Comparison of ENCODE assay signal across 40 mouse cellular contexts in genomic region chr6:120081516-120081915, GRCm38 (mm10). TPM values are rescaled to one million over a fixed set of nuclear protein-coding genes. Genes with fewer than 3 reads are reported as not detected.
DNase-seq lines count a peak whose midpoint lies in the region; ATAC-seq and TF ChIP-seq lines count a peak whose summit lies in the region.
"Had no signal": no experiment of that assay in that cellular context is flagged by ENCODE, and none has a peak within 500 bp of the region (broad histone marks: within the 10 kb centered on the region; RNA-seq: fewer than 3 reads in every experiment).

No protein-coding gene starts in this region.

- H3K4me1 ChIP-seq in CH12.LX (ENCODE audit: control insufficient read depth in 1 of 2, insufficient read depth in 2 of 2): peaks cover 33 to 62% of the 10 kb centered on the region in 2 experiments
- no peaks in the 10 kb centered on the region for H3K4me1 ChIP-seq in liver, embryonic 11.5 days (replicated peaks; ENCODE audit: control insufficient read depth, insufficient read depth, low read length)
- no peaks in the 10 kb centered on the region for H3K4me1 ChIP-seq in lung, postnatal 0 days (ENCODE audit: insufficient read depth, low read depth, low read length)
- H3K4me1 ChIP-seq: forebrain, embryonic 10.5 days; forebrain, embryonic 15.5 days; hindbrain, embryonic 10.5 days; lung, embryonic 15.5 days; midbrain, embryonic 12.5 days; neural tube, embryonic 13.5 days had no signal

- no peaks in the 10 kb centered on the region for H3K9me3 ChIP-seq in CH12.LX (replicated peaks; ENCODE audit: low read length)
- no peaks in the 10 kb centered on the region for H3K9me3 ChIP-seq in liver, embryonic 11.5 days (ENCODE audit: control insufficient read depth, low read length)
- no peaks in the 10 kb centered on the region for H3K9me3 ChIP-seq in lung, postnatal 0 days (ENCODE audit: low read length)
- H3K9me3 ChIP-seq: embryonic facial prominence, embryonic 13.5 days; forebrain, embryonic 10.5 days; forebrain, embryonic 15.5 days; G1E; hindbrain, embryonic 10.5 days; liver, embryonic 15.5 days; lung, embryonic 15.5 days; midbrain, embryonic 12.5 days; neural tube, embryonic 13.5 days had no signal

- TF ChIP-seq CTCF in CH12.LX (conservative IDR thresholded peaks at IDR 0.05 in 1 of 2, IDR thresholded peaks at IDR 0.05 in 1 of 2; ENCODE audit: low read depth in 2 of 2, low read length in 2 of 2): no peak
- TF ChIP-seq CTCF in lung, postnatal 0 days (IDR thresholded peaks at IDR 0.05): no peak

- no peak overlapping the region for H3K9ac ChIP-seq in CH12.LX (ENCODE audit: insufficient read depth, low read depth)
- H3K9ac ChIP-seq in liver, embryonic 11.5 days (ENCODE audit: low read depth, low read length): no peak overlapping the region
- no peak overlapping the region for H3K9ac ChIP-seq in lung, postnatal 0 days (replicated peaks; ENCODE audit: low read depth)
- H3K9ac ChIP-seq: embryonic facial prominence, embryonic 13.5 days; forebrain, embryonic 15.5 days; liver, embryonic 15.5 days; lung, embryonic 15.5 days; midbrain, embryonic 12.5 days; neural tube, embryonic 13.5 days had no signal

- no peak for TF ChIP-seq POLR2A in CH12.LX (IDR thresholded peaks at IDR 0.05; ENCODE audit: low read depth, low read length)

- TF ChIP-seq EP300 in CH12.LX (IDR thresholded peaks at IDR 0.05; ENCODE audit: low read length): no peak
- TF ChIP-seq EP300 in lung, postnatal 0 days (IDR thresholded peaks at IDR 0.05): no peak

- H3K79me2 ChIP-seq in CH12.LX (replicated peaks; ENCODE audit: control insufficient read depth, extremely low read depth, insufficient read depth, poor library complexity, severe bottlenecking): no peaks in the 10 kb centered on the region

- in situ Hi-C loops in CH12.LX (cut with MboI; ENCODE audit: low pct_ligation_motif_present, low pct_unique_long_range_greater_than_20kb, low sequenced_read_pairs): no loop called here

- H3K27me3 ChIP-seq in CH12.LX (replicated peaks): no peaks in the 10 kb centered on the region
- no peaks in the 10 kb centered on the region for H3K27me3 ChIP-seq in liver, embryonic 11.5 days (replicated peaks; ENCODE audit: control insufficient read depth, insufficient read depth, low read length)
- H3K27me3 ChIP-seq in lung, postnatal 0 days (replicated peaks; ENCODE audit: insufficient read depth, low read length): no peaks in the 10 kb centered on the region
- H3K27me3 ChIP-seq: embryonic facial prominence, embryonic 13.5 days; forebrain, embryonic 15.5 days; liver, embryonic 15.5 days; lung, embryonic 15.5 days; midbrain, embryonic 12.5 days; neural tube, embryonic 13.5 days had no signal

- peak overlapping the region; percentile 77; the same call in 1 of the 2 replicates for H3K27ac ChIP-seq in CH12.LX (ENCODE audit: insufficient read depth, low read depth)
- H3K27ac ChIP-seq in liver, embryonic 11.5 days (ENCODE audit: low read depth, low read length): no peak overlapping the region
- H3K27ac ChIP-seq in lung, postnatal 0 days (ENCODE audit: low read length): no peak overlapping the region
- H3K27ac ChIP-seq: embryonic facial prominence, embryonic 13.5 days; forebrain, embryonic 10.5 days; forebrain, embryonic 15.5 days; hindbrain, embryonic 10.5 days; liver, embryonic 15.5 days; lung, embryonic 15.5 days; midbrain, embryonic 12.5 days; neural tube, embryonic 13.5 days had no signal

- no peaks in the 10 kb centered on the region for H3K36me3 ChIP-seq in CH12.LX (replicated peaks in 1 of 2; ENCODE audit: control insufficient read depth in 1 of 2, insufficient read depth in 1 of 2, low read length in 1 of 2)
- no peaks in the 10 kb centered on the region for H3K36me3 ChIP-seq in liver, embryonic 11.5 days (ENCODE audit: control insufficient read depth, insufficient read depth, low read length)
- no peaks in the 10 kb centered on the region for H3K36me3 ChIP-seq in lung, postnatal 0 days (ENCODE audit: insufficient read depth, low read length)
- H3K36me3 ChIP-seq: embryonic facial prominence, embryonic 13.5 days; forebrain, embryonic 10.5 days; forebrain, embryonic 15.5 days; G1E; hindbrain, embryonic 10.5 days; liver, embryonic 15.5 days; lung, embryonic 15.5 days; midbrain, embryonic 12.5 days; neural tube, embryonic 13.5 days had no signal

- 70% methylated on average over 4 of the region's 4 CpGs for WGBS in liver, embryonic 11.5 days
- 73% methylated on average over 4 of the region's 4 CpGs for WGBS in lung, postnatal 0 days

- peak; percentile 28 for DNase-seq in 416B (ENCODE audit: low read depth)
- no peak for DNase-seq in CH12.LX (ENCODE audit: extremely low read depth)
- peak; percentile 49 for DNase-seq in thymus, postnatal 10 days (ENCODE audit: low spot score in 2 of 2)
- DNase-seq in heart, adult 11 months: no peak
- no peak for DNase-seq in liver, embryonic 11.5 days (ENCODE audit: low spot score)
- DNase-seq in spleen, postnatal 14 days (ENCODE audit: low spot score in 2 of 2): no peak
- DNase-seq in lung, postnatal 0 days (ENCODE audit: low spot score): no peak
- DNase-seq: adrenal gland, postnatal 36 days; cerebellum, adult 8-10 months; cerebellum, postnatal 36 days; gastrocnemius, postnatal 36 days; heart, postnatal 14 days; kidney, adult 8-10 months; kidney, postnatal 10 days; liver; lung, postnatal 36 days; right cerebral cortex, postnatal 4 days had no signal

- dilution Hi-C loops in CH12.LX (cut with MboI; ENCODE audit: extremely low pct_ligation_motif_present, extremely low pct_unique_long_range_greater_than_20kb, low sequenced_read_pairs): no loop called here

- no peak for TF ChIP-seq RAD21 in CH12.LX (IDR thresholded peaks at IDR 0.05; ENCODE audit: low read depth, low read length)

- no peak overlapping the region for H3K4me3 ChIP-seq in CH12.LX (replicated peaks in 1 of 3; ENCODE audit: low read depth in 2 of 3, low read length in 2 of 3, poor library complexity in 1 of 3)
- no peak overlapping the region for H3K4me3 ChIP-seq in liver, embryonic 11.5 days (ENCODE audit: low read depth, low read length)
- no peak overlapping the region for H3K4me3 ChIP-seq in lung, postnatal 0 days (ENCODE audit: low read depth, low read length)
- H3K4me3 ChIP-seq: embryonic facial prominence, embryonic 13.5 days; forebrain, embryonic 10.5 days; forebrain, embryonic 15.5 days; hindbrain, embryonic 10.5 days; liver, embryonic 15.5 days; lung, embryonic 15.5 days; midbrain, embryonic 12.5 days; myocyte; neural tube, embryonic 13.5 days had no signal

- peak; percentile 39 for ATAC-seq in inflammation-experienced regulatory T-cells, adult 6 months
- ATAC-seq in liver, embryonic 11.5 days (replicated peaks; ENCODE audit: low FRiP score): no peak
- ATAC-seq in lung, postnatal 0 days: no peak
- ATAC-seq: forebrain, embryonic 15.5 days; hindbrain, embryonic 16.5 days; intestine, embryonic 16.5 days had no signal

- H3K4me2 ChIP-seq in CH12.LX (ENCODE audit: insufficient read depth, low read depth, poor library complexity, severe bottlenecking): no peak overlapping the region
- no peak overlapping the region for H3K4me2 ChIP-seq in liver, embryonic 11.5 days
- no peak overlapping the region for H3K4me2 ChIP-seq in lung, postnatal 0 days (replicated peaks; ENCODE audit: low read depth, low read length)
- H3K4me2 ChIP-seq: embryonic facial prominence, embryonic 13.5 days; forebrain, embryonic 15.5 days; liver, embryonic 15.5 days; lung, embryonic 15.5 days; midbrain, embryonic 12.5 days; neural tube, embryonic 13.5 days had no signal

TF ChIP-seq in CH12.LX, 34 proteins besides CTCF, POLR2A, EP300 and RAD21:
- TF ChIP-seq POLR2AphosphoS2 (IDR thresholded peaks at IDR 0.05; ENCODE audit: low read depth, low read length) (no peak), ZKSCAN1 (IDR thresholded peaks at IDR 0.05; ENCODE audit: borderline replicate concordance, low read depth, low read length) (no peak), ZNF384 (IDR thresholded peaks at IDR 0.05; ENCODE audit: low read depth, low read length) (no peak), JUN (IDR thresholded peaks at IDR 0.05; ENCODE audit: insufficient read depth, low read depth, low read length) (no peak), USF1 (IDR thresholded peaks at IDR 0.05; ENCODE audit: low read depth, low read length) (no peak), GABPA (IDR thresholded peaks at IDR 0.05; ENCODE audit: insufficient replicate concordance, low read depth, low read length) (no peak), ZMIZ1 (IDR thresholded peaks at IDR 0.05; ENCODE audit: low read depth, low read length) (no peak), MAFK (IDR thresholded peaks at IDR 0.05; ENCODE audit: insufficient replicate concordance, low read length) (no peak), NRF1 (IDR thresholded peaks at IDR 0.05; ENCODE audit: low read depth, low read length) (no peak), MAZ (IDR thresholded peaks at IDR 0.05; ENCODE audit: low read depth, low read length) (no peak), SIN3A (IDR thresholded peaks at IDR 0.05; ENCODE audit: low read length) (no peak), USF2 (conservative IDR thresholded peaks at IDR 0.05; ENCODE audit: low read depth, low read length) (no peak), RCOR1 (conservative IDR thresholded peaks at IDR 0.05; ENCODE audit: low read depth, low read length) (no peak), E2F4 (IDR thresholded peaks at IDR 0.05; ENCODE audit: insufficient replicate concordance, low read depth, low read length) (no peak)

RNA-seq across cellular contexts. Expression of gene Ninj2, which starts 11.6 kb away (rescaled TPM):
- 4.6 and 6.5 TPM in 2 replicates for total RNA-seq in CH12.LX (2012; rRNA removed)
- total RNA-seq in CH12.LX (2014; rRNA removed): not detected in 2 replicates
- polyA plus RNA-seq in CH12.LX (2012; ENCODE audit: insufficient read length, low read depth): 0.97 and 1.1 TPM in 2 replicates
- polyA plus RNA-seq in inflammation-experienced regulatory T-cells, adult 6 months (2017; shearing (Covaris generic)): 1 to 10 TPM; 1.4 to 6.8 (median 2.4) TPM
- not detected in 2 replicates for polyA plus RNA-seq in liver, embryonic 11.5 days (2014; fragmentation: Nextera tagmentation; extraction: Ambion mirVana)
- polyA plus RNA-seq in lung, postnatal 0 days (2015; fragmentation: Nextera tagmentation; extraction: Ambion mirVana): 0.23 and 0.44 TPM in 2 replicates
- total RNA-seq: adrenal gland, adult 18-20 months; adrenal gland, postnatal 36 days; G1E; gastrocnemius, adult 18-20 months; gastrocnemius, postnatal 36 days; heart, adult 8-10 months; heart, postnatal 14 days; megakaryocyte, adult 5-6 weeks; midbrain, postnatal 0 days had no signal
- polyA plus RNA-seq: brain, embryonic 14.5 days; embryonic facial prominence, embryonic 13.5 days; forebrain, embryonic 10.5 days; forebrain, embryonic 15.5 days; G1E; heart, embryonic 14.5 days; hindbrain, embryonic 10.5 days; hindbrain, embryonic 16.5 days; large intestine, adult 2 months; limb, embryonic 11.5 days; midbrain, embryonic 12.5 days; midbrain, postnatal 0 days; neural tube, embryonic 13.5 days; stomach, embryonic 14.5 days had no signal

RNA-seq across cellular contexts. Expression of gene Wnk1, which starts 43.0 kb away (rescaled TPM):
- total RNA-seq in CH12.LX (2012; rRNA removed) (113 and 125 TPM in 2 replicates), CH12.LX (2014; rRNA removed) (84.8 and 97.2 TPM in 2 replicates)
- polyA plus RNA-seq in CH12.LX (2012; ENCODE audit: insufficient read length, low read depth): 179 and 216 TPM in 2 replicates
- polyA plus RNA-seq in inflammation-experienced regulatory T-cells, adult 6 months (2017; shearing (Covaris generic)): 100 to 1,000 TPM in 2 of 3 experiments, 10 to 100 TPM in 1; 98.6 to 115 (median 115) TPM
- 46.6 and 55.2 TPM in 2 replicates for polyA plus RNA-seq in liver, embryonic 11.5 days (2014; fragmentation: Nextera tagmentation; extraction: Ambion mirVana)
- polyA plus RNA-seq in lung, postnatal 0 days (2015; fragmentation: Nextera tagmentation; extraction: Ambion mirVana): 72.7 and 95.8 TPM in 2 replicates

Comparison
In these comparisons a context has a peak if more than half of its experiments do, and no peak if none do; other contexts are left out.
1. DNase-seq: peak in 416B (single experiment) and thymus, postnatal 10 days (2 of 2); none in CH12.LX (single experiment), heart, adult 11 months (single experiment), liver, embryonic 11.5 days (single experiment), spleen, postnatal 14 days (0 of 2) and lung, postnatal 0 days (single experiment).